Mouse (Mus musculus) heart, embryonic 11.5 days (tissue): ENCODE measurements at regions not wholly inside any gene's neighbourhood (a gene's known extent, or its start where the extent isn't known, plus 50 kb on each side); places are given as distances from the start of the nearest gene placed in this dataset.

ENCODE experiments used
- ATAC-seq: fragments of 200-750 bp; cut with Nextera tagmentation; replicated peaks from 2 replicates; pipeline ENCODE4 v1.8.0; 2017; ENCODE audit warnings: moderate library complexity; ENCODE audit not compliant: insufficient number of reproducible peaks, low FRiP score, low TSS enrichment
- H3K27ac ChIP-seq: fragments of 300-500 bp; sonication (generic); 2 replicates; pipeline ENCODE4 v1.5.1; 2014; ENCODE audit warnings: mild to moderate bottlenecking, low read depth, low read length
- H3K27me3 ChIP-seq: fragments of 300-500 bp; sonication (generic); 2 replicates; pipeline ENCODE4 v1.6.1; 2014; ENCODE audit warnings: mild to moderate bottlenecking, low read length, mixed read lengths; ENCODE audit not compliant: control insufficient read depth, insufficient read depth
- H3K36me3 ChIP-seq: fragments of 300-500 bp; sonication (generic); 2 replicates; pipeline ENCODE4 v1.6.1; 2014; ENCODE audit warnings: mild to moderate bottlenecking, low read length, moderate library complexity, mixed read lengths; ENCODE audit not compliant: control insufficient read depth, insufficient read depth
- H3K4me1 ChIP-seq: fragments of 300-500 bp; sonication (generic); 2 replicates; pipeline ENCODE4 v1.6.1; 2014; ENCODE audit warnings: low read length; ENCODE audit not compliant: control insufficient read depth, insufficient read depth
- H3K4me2 ChIP-seq: fragments of 300-500 bp; sonication (generic); 2 replicates; pipeline ENCODE4 v1.6.1; 2014; ENCODE audit warnings: mild to moderate bottlenecking, moderate library complexity
- H3K4me3 ChIP-seq: fragments of 300-500 bp; sonication (generic); 2 replicates; pipeline ENCODE4 v1.5.1; 2014; ENCODE audit warnings: low read depth, low read length
- H3K9ac ChIP-seq: fragments of 300-500 bp; sonication (generic); 2 replicates; pipeline ENCODE4 v1.6.1; 2014; ENCODE audit warnings: mild to moderate bottlenecking, low read depth, low read length, moderate library complexity
- H3K9me3 ChIP-seq: fragments of 300-500 bp; sonication (generic); replicated peaks from 2 replicates; pipeline ENCODE4 v1.6.1; 2016; ENCODE audit warnings: low read length; ENCODE audit not compliant: control insufficient read depth
- WGBS: fragments of 180-500 bp; shearing (Covaris S2); extraction: QIAGEN DNeasy Blood & Tissue Kit; methylation state at CpG from one replicate; pipeline ENCODE4 v1.1.7; 2014; ENCODE audit not compliant: insufficient replicate concordance; 5-methylcytosine and 5-hydroxymethylcytosine counted together

GRCm38 (mm10) chr6:6706729-6707128 is 128.3 kb upstream of the Sem1 start:
- no peak overlapping the region for H3K4me3 ChIP-seq
- H3K4me1 ChIP-seq = no peaks in the 10 kb centered on the region
- H3K27ac ChIP-seq = no peak overlapping the region
- 81% methylated on average over 4 of the region's 4 CpGs for WGBS
- H3K9ac ChIP-seq = no peak overlapping the region
- H3K27me3 ChIP-seq = no peaks in the 10 kb centered on the region
- H3K4me2 ChIP-seq = no peak overlapping the region
- no peak for ATAC-seq
- no peaks in the 10 kb centered on the region for H3K36me3 ChIP-seq
- no peaks in the 10 kb centered on the region for H3K9me3 ChIP-seq

- Histone ChIP-seq H3K27me3 (no peaks in the 10 kb centered on the region), H3K4me2 (no peak overlapping the region), H3K9ac (no peak overlapping the region), H3K9me3 (no peaks in the 10 kb centered on the region), H3K36me3 (no peaks in the 10 kb centered on the region), H3K27ac (no peak overlapping the region), H3K4me3 (no peak overlapping the region), H3K4me1 (no peaks in the 10 kb centered on the region)
- ATAC-seq = no peak
- WGBS = 82% methylated on average over 3 of the region's 3 CpGs
Observed at GRCm38 (mm10) chr6:6709057-6709456, 130.6 kb upstream of the Sem1 start.

- 75% methylated on average over 3 of the region's 3 CpGs for WGBS
- H3K9ac ChIP-seq = no peak overlapping the region
- ATAC-seq = no peak
Observed at GRCm38 (mm10) chr6:6730259-6730658, 132.9 kb upstream of the Dlx6 start.

GRCm38 (mm10) chr6:6745394-6745793 is 117.7 kb upstream of the Dlx6 start:
- Histone ChIP-seq H3K36me3 (no peaks in the 10 kb centered on the region), H3K4me3 (no peak overlapping the region), H3K9me3 (no peaks in the 10 kb centered on the region), H3K27me3 (no peaks in the 10 kb centered on the region), H3K4me2 (no peak overlapping the region), H3K4me1 (no peaks in the 10 kb centered on the region), H3K27ac (no peak overlapping the region), H3K9ac (no peak overlapping the region)
- ATAC-seq = no peak
- 61% methylated on average over 3 of the region's 3 CpGs for WGBS

More at GRCm38 (mm10) chr6:6730259-6730658, 132.9 kb upstream of the Dlx6 start:
- Histone ChIP-seq H3K27ac (no peak overlapping the region), H3K9me3 (no peaks in the 10 kb centered on the region), H3K4me2 (no peak overlapping the region), H3K4me3 (no peak overlapping the region), H3K4me1 (no peaks in the 10 kb centered on the region), H3K27me3 (no peaks in the 10 kb centered on the region), H3K36me3 (no peaks in the 10 kb centered on the region)

- Histone ChIP-seq H3K4me1 (peaks cover 4% of the 10 kb centered on the region; the same call in 1 of the 2 replicates), H3K36me3 (no peaks in the 10 kb centered on the region), H3K27ac (no peak overlapping the region), H3K4me3 (no peak overlapping the region), H3K9me3 (no peaks in the 10 kb centered on the region), H3K9ac (no peak overlapping the region), H3K27me3 (no peaks in the 10 kb centered on the region), H3K4me2 (no peak overlapping the region)
- ATAC-seq = no peak
- WGBS = 41% methylated on average over 1 of the region's 1 CpGs
Observed at GRCm38 (mm10) chr6:6779157-6779556, 84.0 kb upstream of the Dlx6 start.

- ATAC-seq = no peak
- peaks cover 4% of the 10 kb centered on the region; the same call in 1 of the 2 replicates for H3K4me1 ChIP-seq
Observed at GRCm38 (mm10) chr6:6781556-6781955, 81.6 kb upstream of the Dlx6 start.

GRCm38 (mm10) chr6:6785939-6786490 is 77.1 kb upstream of the Dlx6 start:
- whole genome bisulfite sequencing = 25% methylated on average over 1 of the region's 1 CpGs
- Histone ChIP-seq H3K9me3 (no peaks in the 10 kb centered on the region), H3K36me3 (no peaks in the 10 kb centered on the region), H3K4me1 (no peaks in the 10 kb centered on the region), H3K4me3 (no peak overlapping the region), H3K4me2 (no peak overlapping the region), H3K27ac (0 out of 2 replicates have a peak overlapping the region, but pooled peaks have one; percentile 15), H3K27me3 (no peaks in the 10 kb centered on the region), H3K9ac (no peak overlapping the region)
- no peak for ATAC-seq

More at GRCm38 (mm10) chr6:6781556-6781955, 81.6 kb upstream of the Dlx6 start:
- Histone ChIP-seq H3K4me3 (no peak overlapping the region), H3K9ac (no peak overlapping the region), H3K4me2 (no peak overlapping the region), H3K27me3 (no peaks in the 10 kb centered on the region), H3K36me3 (no peaks in the 10 kb centered on the region), H3K9me3 (no peaks in the 10 kb centered on the region), H3K27ac (no peak overlapping the region)
- 49% methylated on average over 3 of the region's 3 CpGs for WGBS

- Histone ChIP-seq H3K4me3 (no peak overlapping the region), H3K4me1 (no peaks in the 10 kb centered on the region), H3K36me3 (no peaks in the 10 kb centered on the region), H3K4me2 (no peak overlapping the region), H3K27ac (no peak overlapping the region), H3K9ac (no peak overlapping the region), H3K9me3 (no peaks in the 10 kb centered on the region), H3K27me3 (no peaks in the 10 kb centered on the region)
- 45% methylated on average over 4 of the region's 4 CpGs for WGBS
- ATAC-seq = no peak
Observed at GRCm38 (mm10) chr6:6787490-6787889, 75.6 kb upstream of the Dlx6 start.

GRCm38 (mm10) chr6:6794320-6795018 is 68.7 kb upstream of the Dlx6 start:
- Histone ChIP-seq H3K4me1 (no peaks in the 10 kb centered on the region), H3K9ac (no peak overlapping the region), H3K27ac (no peak overlapping the region), H3K4me3 (no peak overlapping the region), H3K4me2 (no peak overlapping the region), H3K36me3 (no peaks in the 10 kb centered on the region), H3K27me3 (no peaks in the 10 kb centered on the region), H3K9me3 (no peaks in the 10 kb centered on the region)
- WGBS = 44% methylated on average over 6 of the region's 6 CpGs
- ATAC-seq = no peak
